Comparison of ENCODE assay signal across 8 mouse cellular contexts in the genomic region with DNA sequence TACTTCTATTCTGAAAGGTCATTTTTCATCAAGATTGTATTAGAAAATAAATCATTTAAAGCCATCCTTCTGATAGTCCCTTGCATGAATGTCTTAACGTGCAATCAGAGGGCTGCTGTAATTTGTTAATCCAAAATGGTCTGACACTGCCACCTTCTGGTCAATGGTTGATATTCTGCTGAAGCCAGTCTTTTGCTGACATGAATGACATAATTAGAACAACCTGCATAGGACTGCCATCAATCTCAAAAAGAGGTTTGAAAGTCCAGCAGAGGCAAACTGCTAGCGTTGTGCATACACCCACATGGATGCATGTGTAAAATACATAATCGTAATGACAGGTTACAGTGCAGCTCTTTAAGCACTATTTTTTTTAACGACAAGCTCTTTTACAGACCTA.
DNase-seq lines count a peak whose midpoint lies in the region; ATAC-seq and TF ChIP-seq lines count a peak whose summit lies in the region.

No protein-coding gene starts in this region.

- H3K27me3 ChIP-seq in liver, embryonic 12.5 days (replicated peaks) = no peaks in the 10 kb centered on the region
- H3K27me3 ChIP-seq in forebrain, embryonic 16.5 days (replicated peaks; ENCODE audit: control insufficient read depth, insufficient read depth, low read length) = no peaks in the 10 kb centered on the region
- H3K27me3 ChIP-seq in kidney, adult 2 months (replicated peaks; ENCODE audit: control insufficient read depth, insufficient read depth, low read length) = no peaks in the 10 kb centered on the region
- no peaks in the 10 kb centered on the region for H3K27me3 ChIP-seq in neural tube, embryonic 14.5 days (ENCODE audit: control insufficient read depth, insufficient read depth, low read length)
- no peaks in the 10 kb centered on the region for H3K27me3 ChIP-seq in thymus, adult 2 months (ENCODE audit: control insufficient read depth, insufficient read depth, low read length)

- 37% methylated on average over 4 of the region's 4 CpGs for WGBS in liver, embryonic 12.5 days (ENCODE audit: insufficient replicate concordance)
- 38% methylated on average over 4 of the region's 4 CpGs for WGBS in forebrain, embryonic 16.5 days
- 40% methylated on average over 4 of the region's 4 CpGs for WGBS in kidney, adult 2 months
- WGBS in neural tube, embryonic 14.5 days = 39% methylated on average over 4 of the region's 4 CpGs
- 44% methylated on average over 4 of the region's 4 CpGs for WGBS in thymus, adult 2 months

- intact Hi-C loops in left cerebral cortex, postnatal 4 days (cut with DNase I) = no loop called here

- DNase-seq in liver = peak; percentile 20
- DNase-seq in cerebellum, adult 11 months = peak; percentile 20
- DNase-seq in kidney, adult 2 months = peak; percentile 60
- DNase-seq in left cerebral cortex, postnatal 4 days = peak; percentile 58
- no peak for DNase-seq in thymus, adult 2 months

- H3K4me3 ChIP-seq in liver, embryonic 12.5 days = no peak overlapping the region
- no peak overlapping the region for H3K4me3 ChIP-seq in forebrain, embryonic 16.5 days (replicated peaks; ENCODE audit: low read length)
- no peak overlapping the region for H3K4me3 ChIP-seq in kidney, adult 2 months (ENCODE audit: insufficient read depth, low read depth, low read length)
- no peak overlapping the region for H3K4me3 ChIP-seq in neural tube, embryonic 14.5 days (ENCODE audit: low read depth, low read length)
- H3K4me3 ChIP-seq in thymus, adult 2 months (ENCODE audit: control insufficient read depth, insufficient read depth, low read length) = no peak overlapping the region

- TF ChIP-seq POLR2A in kidney, adult 2 months (IDR thresholded peaks at IDR 0.05; ENCODE audit: low read depth, low read length) = no peak
- no peak for TF ChIP-seq POLR2A in thymus, adult 2 months (IDR thresholded peaks at IDR 0.05; ENCODE audit: control insufficient read depth, extremely low read depth, insufficient read depth, low read length, poor library complexity)

- no peak for ATAC-seq in liver, embryonic 12.5 days
- ATAC-seq in forebrain, embryonic 16.5 days = peak; percentile 85
- peak; percentile 90; the same call in 1 of the 2 replicates for ATAC-seq in neural tube, embryonic 14.5 days (ENCODE audit: low read depth)

- no peaks in the 10 kb centered on the region for H3K36me3 ChIP-seq in liver, embryonic 12.5 days
- no peaks in the 10 kb centered on the region for H3K36me3 ChIP-seq in forebrain, embryonic 16.5 days (ENCODE audit: control insufficient read depth, insufficient read depth)
- no peaks in the 10 kb centered on the region for H3K36me3 ChIP-seq in kidney, adult 2 months (ENCODE audit: control insufficient read depth, insufficient read depth, low read length)
- H3K36me3 ChIP-seq in neural tube, embryonic 14.5 days (ENCODE audit: control insufficient read depth, insufficient read depth, low read length) = no peaks in the 10 kb centered on the region
- H3K36me3 ChIP-seq in thymus, adult 2 months (ENCODE audit: control insufficient read depth, insufficient read depth, low read length) = no peaks in the 10 kb centered on the region

- no peak overlapping the region for H3K27ac ChIP-seq in liver, embryonic 12.5 days
- no peak overlapping the region for H3K27ac ChIP-seq in forebrain, embryonic 16.5 days (ENCODE audit: low read length)
- no peak overlapping the region for H3K27ac ChIP-seq in kidney, adult 2 months (ENCODE audit: insufficient read depth, low read depth, low read length)
- H3K27ac ChIP-seq in neural tube, embryonic 14.5 days (ENCODE audit: low read depth, low read length) = no peak overlapping the region
- no peak overlapping the region for H3K27ac ChIP-seq in thymus, adult 2 months (ENCODE audit: control insufficient read depth, insufficient read depth, low read length)

- H3K4me1 ChIP-seq in liver, embryonic 12.5 days = no peaks in the 10 kb centered on the region
- H3K4me1 ChIP-seq in forebrain, embryonic 16.5 days (replicated peaks; ENCODE audit: control insufficient read depth, insufficient read depth, low read length) = no peaks in the 10 kb centered on the region
- no peaks in the 10 kb centered on the region for H3K4me1 ChIP-seq in kidney, adult 2 months (ENCODE audit: control insufficient read depth, insufficient read depth, low read length)
- no peaks in the 10 kb centered on the region for H3K4me1 ChIP-seq in neural tube, embryonic 14.5 days (ENCODE audit: control insufficient read depth, insufficient read depth, low read length)
- H3K4me1 ChIP-seq in thymus, adult 2 months (replicated peaks; ENCODE audit: control insufficient read depth, insufficient read depth, low read length) = no peaks in the 10 kb centered on the region

- no peaks in the 10 kb centered on the region for H3K9me3 ChIP-seq in liver, embryonic 12.5 days (replicated peaks)
- no peaks in the 10 kb centered on the region for H3K9me3 ChIP-seq in forebrain, embryonic 16.5 days (ENCODE audit: control insufficient read depth, low read length)
- H3K9me3 ChIP-seq in neural tube, embryonic 14.5 days (ENCODE audit: control insufficient read depth, low read length) = no peaks in the 10 kb centered on the region

- no peak for TF ChIP-seq CTCF in kidney, adult 2 months (conservative IDR thresholded peaks at IDR 0.05; ENCODE audit: insufficient read depth, insufficient read length, low read depth, low read length)
- TF ChIP-seq CTCF in thymus, adult 2 months (IDR thresholded peaks at IDR 0.05; ENCODE audit: borderline replicate concordance, control insufficient read depth, extremely low read depth, insufficient read depth, low read length, poor library complexity) = no peak

- no peak overlapping the region for H3K4me2 ChIP-seq in liver, embryonic 12.5 days
- H3K4me2 ChIP-seq in forebrain, embryonic 16.5 days (ENCODE audit: low read length) = no peak overlapping the region
- H3K4me2 ChIP-seq in neural tube, embryonic 14.5 days (ENCODE audit: low read depth, low read length) = no peak overlapping the region

- no peak overlapping the region for H3K9ac ChIP-seq in liver, embryonic 12.5 days
- H3K9ac ChIP-seq in forebrain, embryonic 16.5 days (replicated peaks; ENCODE audit: low read depth, low read length) = no peak overlapping the region
- H3K9ac ChIP-seq in neural tube, embryonic 14.5 days (replicated peaks; ENCODE audit: low read depth, low read length) = no peak overlapping the region
